Mouse (Mus musculus): Measurements from ENCODE around the gene Pitpnm2.

DNA sequence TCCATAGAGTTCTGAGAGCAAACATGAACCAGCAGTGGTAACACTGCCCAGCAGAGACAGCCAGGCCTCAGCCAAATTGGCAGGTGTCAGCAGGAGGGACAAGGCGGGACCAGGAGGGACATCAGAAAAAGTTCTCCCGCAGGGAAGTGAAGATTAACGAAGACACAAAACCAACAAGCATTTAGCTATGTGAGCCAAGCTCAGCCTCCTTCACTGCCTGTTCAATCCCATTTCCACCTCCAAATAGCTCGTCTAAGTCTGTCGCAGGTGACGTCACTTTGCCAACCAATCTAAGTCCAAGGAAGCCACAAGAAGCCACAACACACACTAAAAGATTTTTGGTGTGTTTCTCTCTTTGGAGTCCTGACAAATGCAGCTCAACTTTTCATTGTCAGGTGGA, 147.2 kb downstream of the Pitpnm2 start:
- TF ChIP-seq CTCF (IDR thresholded peaks at IDR 0.05; ENCODE audit: low read depth, low read length) (no peak), POLR2A (IDR thresholded peaks at IDR 0.05; ENCODE audit: extremely low read depth, insufficient read depth, low read length) (no peak)
